Mouse (Mus musculus) forebrain, embryonic 13.5 days (tissue): ENCODE measurements at regions not wholly inside any gene's neighbourhood (a gene's known extent, or its start where the extent isn't known, plus 50 kb on each side); places are given as distances from the start of the nearest gene placed in this dataset.
A peak's percentile ranks its signal among the peaks of the same experiment; 100 is the strongest.
"Not testable (repeated sequence)": the region's sequence is repeated elsewhere in the genome, so short reads cannot be mapped to it uniquely, and the experiment has no call there.

Experiments
- ATAC-seq: fragments of 200-750 bp; cut with Nextera tagmentation; 2 replicates; pipeline ENCODE4 v1.8.0; 2017
- H3K27ac ChIP-seq: fragments of 300-500 bp; sonication (generic); 2 replicates; pipeline ENCODE4 v1.5.1; 2015; ENCODE audit warnings: inconsistent platforms, mild to moderate bottlenecking, moderate library complexity
- H3K27me3 ChIP-seq: fragments of 300-500 bp; sonication (generic); 2 replicates; pipeline ENCODE4 v1.6.1; 2015; ENCODE audit warnings: mild to moderate bottlenecking, inconsistent platforms
- H3K36me3 ChIP-seq: fragments of 300-500 bp; sonication (generic); 2 replicates; pipeline ENCODE4 v1.6.1; 2015; ENCODE audit warnings: mild to moderate bottlenecking, inconsistent platforms; ENCODE audit not compliant: poor library complexity, severe bottlenecking
- H3K4me1 ChIP-seq: fragments of 300-500 bp; sonication (generic); 2 replicates; pipeline ENCODE4 v1.6.1; 2015; ENCODE audit warnings: inconsistent platforms
- H3K4me2 ChIP-seq: fragments of 300-500 bp; sonication (generic); 2 replicates; pipeline ENCODE4 v1.6.1; 2015; ENCODE audit warnings: inconsistent platforms, mild to moderate bottlenecking, moderate library complexity
- H3K4me3 ChIP-seq: fragments of 300-500 bp; sonication (generic); 2 replicates; pipeline ENCODE4 v1.5.1; 2015; ENCODE audit warnings: mild to moderate bottlenecking, inconsistent platforms
- H3K9ac ChIP-seq: fragments of 300-500 bp; sonication (generic); 2 replicates; pipeline ENCODE4 v1.6.1; 2015; ENCODE audit warnings: mild to moderate bottlenecking, inconsistent platforms
- H3K9me3 ChIP-seq: fragments of 300-500 bp; sonication (generic); replicated peaks from 2 replicates; pipeline ENCODE4 v1.6.1; 2016; ENCODE audit warnings: inconsistent platforms
- WGBS: fragments of 180-500 bp; shearing (Covaris S2); methylation state at CpG from one replicate; pipeline ENCODE4 v1.1.7; 2015; 5-methylcytosine and 5-hydroxymethylcytosine counted together

DNA sequence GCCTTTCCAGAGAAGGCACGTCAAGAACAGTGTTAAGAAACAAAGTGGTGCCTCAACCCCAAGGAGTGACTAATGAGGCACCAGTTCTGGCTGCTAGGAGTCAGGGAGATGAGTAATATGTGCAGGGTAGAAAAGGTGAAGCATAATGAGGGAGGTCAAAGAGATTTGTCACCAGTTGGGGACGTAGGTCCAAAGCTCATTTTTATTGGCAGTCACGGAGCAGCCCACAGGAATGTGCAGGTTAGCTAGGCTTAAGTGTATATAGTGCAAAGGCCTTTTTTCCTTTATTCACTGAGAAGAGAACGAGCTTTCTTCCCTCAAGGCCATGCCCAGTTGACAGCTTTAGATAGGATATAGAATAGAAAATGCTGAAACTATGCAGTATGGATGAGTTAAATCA is 261.8 kb downstream of the Rad51ap2 start:
- H3K4me2 ChIP-seq: no peak overlapping the region
- H3K27me3 ChIP-seq: no peaks in the 10 kb centered on the region
- H3K27ac ChIP-seq: no peak overlapping the region
- no peaks in the 10 kb centered on the region for H3K9me3 ChIP-seq
- H3K9ac ChIP-seq: no peak overlapping the region
- no peak for ATAC-seq
- no peak overlapping the region for H3K4me3 ChIP-seq
- H3K36me3 ChIP-seq: no peaks in the 10 kb centered on the region
- H3K4me1 ChIP-seq: no peaks in the 10 kb centered on the region
- WGBS: 87% methylated on average over 4 of the region's 4 CpGs

DNA sequence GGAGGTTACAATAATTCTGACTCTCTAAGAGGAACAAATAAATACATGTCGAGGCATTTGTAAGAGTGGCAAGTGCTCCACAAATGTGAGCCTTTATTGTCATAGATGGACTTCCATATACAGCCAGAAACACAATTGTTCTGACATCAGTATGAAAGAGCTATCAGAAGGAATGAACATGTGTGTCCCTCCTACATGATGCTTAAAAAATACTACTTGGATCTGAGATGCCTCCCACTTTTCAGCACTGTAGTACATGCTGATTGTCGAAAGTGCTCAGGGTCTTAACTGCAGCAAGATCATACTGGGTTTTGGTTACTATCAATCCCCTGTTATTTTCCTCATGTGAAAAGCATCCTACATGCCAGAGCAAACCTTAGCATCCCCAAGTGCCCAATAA is 295.6 kb downstream of the Rad51ap2 start:
- no peaks in the 10 kb centered on the region for H3K4me1 ChIP-seq
- no peak overlapping the region for H3K9ac ChIP-seq
- ATAC-seq: no peak
- no peaks in the 10 kb centered on the region for H3K9me3 ChIP-seq
- no peak overlapping the region for H3K27ac ChIP-seq
- 87% methylated on average over 2 of the region's 2 CpGs for WGBS
- H3K4me3 ChIP-seq: no peak overlapping the region
- H3K27me3 ChIP-seq: no peaks in the 10 kb centered on the region
- H3K36me3 ChIP-seq: no peaks in the 10 kb centered on the region
- no peak overlapping the region for H3K4me2 ChIP-seq

DNA sequence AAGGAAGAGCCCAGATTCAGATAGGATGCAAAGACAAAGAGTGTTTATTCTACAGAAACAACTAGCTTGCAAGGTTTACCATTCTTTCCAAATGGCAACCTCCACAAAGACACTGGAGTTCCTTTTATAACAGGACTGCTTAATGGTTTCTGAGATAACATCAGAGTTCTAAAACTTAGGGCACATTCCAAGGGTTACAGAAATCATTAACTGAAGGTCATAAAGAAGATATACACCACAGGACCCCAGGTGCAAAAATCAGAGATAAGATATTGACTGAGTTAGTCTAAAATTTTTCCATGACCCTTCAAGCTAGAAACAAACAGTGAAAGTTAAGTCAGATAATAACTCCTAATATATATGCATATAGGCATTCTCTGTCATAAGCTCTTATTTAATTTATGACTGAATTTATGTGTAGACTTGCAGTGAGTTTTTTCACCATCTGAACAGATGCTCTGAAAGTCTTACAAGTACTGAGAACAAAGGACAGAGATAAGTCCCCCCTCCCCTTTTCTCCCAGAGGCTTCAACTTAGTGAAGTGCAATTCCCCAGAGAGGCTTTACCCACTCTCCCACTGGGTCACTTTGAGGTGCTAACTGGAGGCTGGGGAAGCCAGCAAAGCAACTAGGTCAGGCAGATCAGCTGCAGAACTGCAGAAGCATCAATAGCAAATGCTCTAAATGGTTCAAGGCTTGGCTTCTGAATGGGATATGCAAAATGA is 298.5 kb downstream of the Rad51ap2 start:
- Histone ChIP-seq H3K4me2 (no peak overlapping the region), H3K9me3 (no peaks in the 10 kb centered on the region), H3K36me3 (no peaks in the 10 kb centered on the region), H3K27me3 (no peaks in the 10 kb centered on the region), H3K27ac (no peak overlapping the region), H3K4me3 (no peak overlapping the region), H3K4me1 (no peaks in the 10 kb centered on the region), H3K9ac (no peak overlapping the region)
- ATAC-seq: no peak

- no peaks in the 10 kb centered on the region for H3K36me3 ChIP-seq
- no peak overlapping the region for H3K4me2 ChIP-seq
- H3K9me3 ChIP-seq: no peaks in the 10 kb centered on the region
- no peaks in the 10 kb centered on the region for H3K4me1 ChIP-seq
- no peak overlapping the region for H3K9ac ChIP-seq
- no peaks in the 10 kb centered on the region for H3K27me3 ChIP-seq
- H3K27ac ChIP-seq: no peak overlapping the region
- WGBS: 85% methylated on average over 2 of the region's 2 CpGs
- ATAC-seq: no peak
- H3K4me3 ChIP-seq: no peak overlapping the region
Observed at GRCm38 (mm10) chr12:11802326-11802725, 346.4 kb downstream of the Rad51ap2 start.

- 83% methylated on average over 1 of the region's 1 CpGs for WGBS
Observed at GRCm38 (mm10) chr12:11803162-11803561, 347.3 kb downstream of the Rad51ap2 start.

DNA sequence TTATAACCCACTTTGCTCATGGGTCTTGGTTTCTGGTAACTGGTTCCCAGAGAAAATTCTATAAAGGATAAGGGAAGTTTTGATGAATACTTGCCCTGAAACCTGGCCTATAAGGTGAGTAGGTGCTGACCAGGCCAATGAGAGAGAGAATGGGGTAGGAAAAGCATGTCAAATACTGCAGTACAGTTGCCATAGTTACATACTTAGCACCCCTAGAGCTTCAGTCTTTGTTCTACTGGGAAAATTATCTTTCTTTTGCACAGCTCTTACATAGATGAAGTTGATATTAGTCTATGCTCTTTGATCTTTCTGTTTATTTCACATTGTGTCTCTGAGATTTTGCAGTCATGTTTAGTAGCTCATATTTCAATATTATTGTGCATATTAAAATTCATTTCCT is 373.8 kb downstream of the Rad51ap2 start:
- Histone ChIP-seq H3K4me2 (no peak overlapping the region), H3K36me3 (no peaks in the 10 kb centered on the region), H3K4me3 (no peak overlapping the region), H3K9ac (no peak overlapping the region), H3K9me3 (no peaks in the 10 kb centered on the region), H3K27ac (no peak overlapping the region), H3K27me3 (no peaks in the 10 kb centered on the region), H3K4me1 (no peaks in the 10 kb centered on the region)
- no peak for ATAC-seq

More at GRCm38 (mm10) chr12:11803162-11803561, 347.3 kb downstream of the Rad51ap2 start:
- ATAC-seq: no peak
- Histone ChIP-seq H3K9ac (no peak overlapping the region), H3K9me3 (no peaks in the 10 kb centered on the region), H3K4me2 (no peak overlapping the region), H3K4me3 (no peak overlapping the region), H3K4me1 (no peaks in the 10 kb centered on the region), H3K27me3 (no peaks in the 10 kb centered on the region), H3K27ac (no peak overlapping the region), H3K36me3 (no peaks in the 10 kb centered on the region)

GRCm38 (mm10) chr12:11831292-11831691 is 375.4 kb downstream of the Rad51ap2 start:
- WGBS: 58% methylated on average over 5 of the region's 5 CpGs
- H3K9me3 ChIP-seq: no peaks in the 10 kb centered on the region
- no peaks in the 10 kb centered on the region for H3K36me3 ChIP-seq
- H3K4me2 ChIP-seq: no peak overlapping the region
- H3K4me1 ChIP-seq: no peaks in the 10 kb centered on the region
- no peak overlapping the region for H3K4me3 ChIP-seq
- H3K27ac ChIP-seq: no peak overlapping the region
- H3K27me3 ChIP-seq: no peaks in the 10 kb centered on the region
- no peak for ATAC-seq
- no peak overlapping the region for H3K9ac ChIP-seq

GRCm38 (mm10) chr12:11837819-11838472 is 382.1 kb downstream of the Rad51ap2 start:
- no peak overlapping the region for H3K27ac ChIP-seq
- no peaks in the 10 kb centered on the region for H3K9me3 ChIP-seq
- no peak overlapping the region for H3K9ac ChIP-seq
- WGBS: 66% methylated on average over 3 of the region's 3 CpGs
- H3K36me3 ChIP-seq: no peaks in the 10 kb centered on the region
- no peak overlapping the region for H3K4me3 ChIP-seq
- H3K4me2 ChIP-seq: no peak overlapping the region
- no peaks in the 10 kb centered on the region for H3K4me1 ChIP-seq
- no peak for ATAC-seq
- no peaks in the 10 kb centered on the region for H3K27me3 ChIP-seq

GRCm38 (mm10) chr12:11851034-11851433 is 395.2 kb downstream of the Rad51ap2 start:
- ATAC-seq: no peak
- H3K27me3 ChIP-seq: no peaks in the 10 kb centered on the region
- H3K9ac ChIP-seq: no peak overlapping the region
- H3K9me3 ChIP-seq: no peaks in the 10 kb centered on the region
- 66% methylated on average over 3 of the region's 3 CpGs for WGBS
- no peaks in the 10 kb centered on the region for H3K4me1 ChIP-seq
- H3K4me2 ChIP-seq: no peak overlapping the region
- H3K4me3 ChIP-seq: no peak overlapping the region
- H3K36me3 ChIP-seq: no peaks in the 10 kb centered on the region
- H3K27ac ChIP-seq: no peak overlapping the region

DNA sequence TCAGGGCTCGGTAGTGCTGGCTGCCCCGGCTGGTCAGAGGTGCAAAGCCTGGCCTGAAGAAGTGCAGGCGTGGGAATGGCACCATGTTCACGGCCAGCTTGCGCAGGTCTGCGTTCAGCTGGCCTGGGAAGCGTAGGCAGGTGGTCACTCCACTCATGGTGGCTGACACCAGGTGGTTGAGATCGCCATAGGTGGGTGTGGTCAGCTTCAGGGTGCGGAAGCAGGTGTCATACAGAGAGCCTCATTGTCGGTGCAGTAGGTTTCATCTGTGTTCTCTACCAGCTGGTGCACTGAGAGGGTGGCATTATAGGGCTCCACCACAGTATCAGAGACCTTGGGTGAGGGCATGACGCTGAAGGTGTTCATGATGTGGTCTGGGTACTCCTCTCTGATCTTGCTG is 380.1 kb upstream of the Fam49a start:
- peak; percentile 38; the same call in 1 of the 2 replicates for ATAC-seq
- WGBS: 95% methylated on average over 11 of the region's 11 CpGs

DNA sequence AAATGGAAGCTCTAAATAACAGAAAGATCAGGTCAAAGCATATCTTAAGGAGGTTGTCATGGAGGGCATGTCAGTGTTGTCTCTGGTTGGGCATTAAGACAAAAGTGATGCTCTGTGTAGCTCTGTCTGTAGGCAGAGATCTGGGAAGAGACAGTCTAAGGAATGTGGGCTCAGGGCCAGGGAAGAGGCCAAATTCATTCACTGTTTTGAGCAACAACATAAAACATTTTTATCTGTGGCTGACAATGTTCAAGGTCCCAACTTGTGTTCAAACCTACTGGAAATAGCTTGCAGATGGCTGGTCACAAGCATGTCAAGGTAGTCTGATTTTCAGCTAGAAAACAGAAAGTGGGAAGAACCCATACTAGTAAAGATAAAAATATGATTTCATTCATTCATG is 374.6 kb upstream of the Fam49a start:
- Histone ChIP-seq H3K4me2 (no peak overlapping the region), H3K4me3 (no peak overlapping the region), H3K36me3 (no peaks in the 10 kb centered on the region), H3K9me3 (peaks cover 4% of the 10 kb centered on the region; the same call in 1 of the 2 replicates), H3K27ac (no peak overlapping the region), H3K4me1 (no peaks in the 10 kb centered on the region), H3K9ac (no peak overlapping the region), H3K27me3 (no peaks in the 10 kb centered on the region)
- no peak for ATAC-seq

More for the DNA sequence above, 380.1 kb upstream of the Fam49a start:
- H3K27me3 ChIP-seq, H3K4me1 ChIP-seq, H3K36me3 ChIP-seq, H3K4me3 ChIP-seq, H3K9ac ChIP-seq, H3K9me3 ChIP-seq, H3K4me2 ChIP-seq, H3K27ac ChIP-seq: not testable (repeated sequence)

- Histone ChIP-seq H3K36me3 (no peaks in the 10 kb centered on the region), H3K9me3 (no peaks in the 10 kb centered on the region)
- 58% methylated on average over 3 of the region's 3 CpGs for WGBS
Observed at GRCm38 (mm10) chr12:11899031-11899430, 362.9 kb upstream of the Fam49a start.

GRCm38 (mm10) chr12:11906588-11906987 is 355.4 kb upstream of the Fam49a start:
- Histone ChIP-seq H3K4me2 (no peak overlapping the region), H3K36me3 (no peaks in the 10 kb centered on the region), H3K4me3 (no peak overlapping the region), H3K4me1 (peaks cover 4% of the 10 kb centered on the region), H3K27ac (no peak overlapping the region), H3K9me3 (no peaks in the 10 kb centered on the region), H3K27me3 (no peaks in the 10 kb centered on the region), H3K9ac (no peak overlapping the region)
- WGBS: 54% methylated on average over 4 of the region's 4 CpGs
- peak; percentile 84 for ATAC-seq

More at GRCm38 (mm10) chr12:11899031-11899430, 362.9 kb upstream of the Fam49a start:
- H3K9ac ChIP-seq: no peak overlapping the region
- H3K27me3 ChIP-seq: no peaks in the 10 kb centered on the region
- no peak for ATAC-seq
- H3K4me2 ChIP-seq: no peak overlapping the region
- H3K4me1 ChIP-seq: no peaks in the 10 kb centered on the region
- H3K4me3 ChIP-seq: no peak overlapping the region
- H3K27ac ChIP-seq: no peak overlapping the region
